Comparison of ENCODE assay signal across 29 mouse cellular contexts in genomic region chr9:117429217-117430105, GRCm38 (mm10).
DNase-seq lines count a peak whose midpoint lies in the region; ATAC-seq and TF ChIP-seq lines count a peak whose summit lies in the region.
"Had no signal": no experiment of that assay in that cellular context is flagged by ENCODE, and none has a peak within 500 bp of the region (broad histone marks: within the 10 kb centered on the region; RNA-seq: fewer than 3 reads in every experiment).

No protein-coding gene starts in this region.

- H3K36me3 ChIP-seq in heart, embryonic 10.5 days, result no peaks in the 10 kb centered on the region
- no peaks in the 10 kb centered on the region for H3K36me3 ChIP-seq in kidney, postnatal 0 days (ENCODE audit: insufficient read depth, low read length)
- H3K36me3 ChIP-seq in neural tube, embryonic 15.5 days, result no peaks in the 10 kb centered on the region
- no peaks in the 10 kb centered on the region for H3K36me3 ChIP-seq in limb, embryonic 14.5 days (ENCODE audit: control insufficient read depth, insufficient read depth, low read length)
- H3K36me3 ChIP-seq: embryonic facial prominence, embryonic 13.5 days; forebrain, embryonic 10.5 days; G1E; heart, embryonic 15.5 days; liver, embryonic 15.5 days; neural tube, embryonic 12.5 days; stomach, embryonic 15.5 days had no signal

- no peak for ATAC-seq in kidney, postnatal 0 days (replicated peaks; ENCODE audit: low FRiP score, low read depth)
- no peak for ATAC-seq in neural tube, embryonic 15.5 days (ENCODE audit: low FRiP score)
- peak; percentile 55; the same call in 1 of the 2 replicates for ATAC-seq in limb, embryonic 14.5 days (ENCODE audit: low FRiP score, low read depth)
- ATAC-seq: forebrain, embryonic 16.5 days; hindbrain, embryonic 16.5 days; midbrain, embryonic 16.5 days had no signal

- no peaks in the 10 kb centered on the region for H3K9me3 ChIP-seq in heart, embryonic 10.5 days
- no peaks in the 10 kb centered on the region for H3K9me3 ChIP-seq in kidney, postnatal 0 days (replicated peaks; ENCODE audit: low read length)
- H3K9me3 ChIP-seq in neural tube, embryonic 15.5 days (replicated peaks), result no peaks in the 10 kb centered on the region
- H3K9me3 ChIP-seq in limb, embryonic 14.5 days (ENCODE audit: control insufficient read depth, low read length), result no peaks in the 10 kb centered on the region
- H3K9me3 ChIP-seq: embryonic facial prominence, embryonic 13.5 days; forebrain, embryonic 10.5 days; heart, embryonic 15.5 days; liver, embryonic 15.5 days; neural tube, embryonic 12.5 days; stomach, embryonic 15.5 days had no signal

- no peak for TF ChIP-seq POLR2A in limb, embryonic 14.5 days (IDR thresholded peaks at IDR 0.05; ENCODE audit: borderline replicate concordance, extremely low read depth, insufficient read depth, insufficient read length)

- WGBS in heart, embryonic 10.5 days, result 85% methylated on average over 7 of the region's 7 CpGs
- WGBS in kidney, postnatal 0 days, result 61% methylated on average over 7 of the region's 7 CpGs
- 82% methylated on average over 7 of the region's 7 CpGs for WGBS in neural tube, embryonic 15.5 days
- WGBS in limb, embryonic 14.5 days, result 68% methylated on average over 7 of the region's 7 CpGs

- no peak overlapping the region for H3K4me2 ChIP-seq in kidney, postnatal 0 days (ENCODE audit: low read length)
- H3K4me2 ChIP-seq in neural tube, embryonic 15.5 days, result no peak overlapping the region
- no peak overlapping the region for H3K4me2 ChIP-seq in limb, embryonic 14.5 days (replicated peaks; ENCODE audit: low read depth, low read length, severe bottlenecking)
- H3K4me2 ChIP-seq: embryonic facial prominence, embryonic 13.5 days; heart, embryonic 15.5 days; liver, embryonic 15.5 days; midbrain, embryonic 11.5 days; neural tube, embryonic 12.5 days; stomach, embryonic 15.5 days had no signal

- no peak overlapping the region for H3K27ac ChIP-seq in heart, embryonic 10.5 days
- H3K27ac ChIP-seq in kidney, postnatal 0 days, result no peak overlapping the region
- H3K27ac ChIP-seq in neural tube, embryonic 15.5 days (replicated peaks), result no peak overlapping the region
- H3K27ac ChIP-seq in limb, embryonic 14.5 days (replicated peaks; ENCODE audit: low read depth, low read length), result no peak overlapping the region
- H3K27ac ChIP-seq: embryonic facial prominence, embryonic 13.5 days; forebrain, embryonic 10.5 days; heart, embryonic 15.5 days; liver, embryonic 15.5 days; neural tube, embryonic 12.5 days; stomach, embryonic 15.5 days had no signal

- TF ChIP-seq CTCF in kidney, postnatal 0 days (IDR thresholded peaks at IDR 0.05; ENCODE audit: low read depth), result no peak

- H3K9ac ChIP-seq in kidney, postnatal 0 days (ENCODE audit: low read depth, low read length), result no peak overlapping the region
- no peak overlapping the region for H3K9ac ChIP-seq in neural tube, embryonic 15.5 days (replicated peaks)
- no peak overlapping the region for H3K9ac ChIP-seq in limb, embryonic 14.5 days (ENCODE audit: low read depth, low read length, severe bottlenecking)
- H3K9ac ChIP-seq: embryonic facial prominence, embryonic 13.5 days; heart, embryonic 15.5 days; liver, embryonic 15.5 days; neural tube, embryonic 12.5 days; stomach, embryonic 15.5 days had no signal

- no peaks in the 10 kb centered on the region for H3K4me1 ChIP-seq in heart, embryonic 10.5 days
- H3K4me1 ChIP-seq in kidney, postnatal 0 days (replicated peaks; ENCODE audit: insufficient read depth, low read length), result no peaks in the 10 kb centered on the region
- H3K4me1 ChIP-seq in neural tube, embryonic 15.5 days, result no peaks in the 10 kb centered on the region
- no peaks in the 10 kb centered on the region for H3K4me1 ChIP-seq in limb, embryonic 14.5 days (ENCODE audit: control insufficient read depth, insufficient read depth, low read length)
- H3K4me1 ChIP-seq: forebrain, embryonic 10.5 days; heart, embryonic 15.5 days; liver, embryonic 15.5 days; neural tube, embryonic 12.5 days; stomach, embryonic 15.5 days had no signal

- DNase-seq in heart, adult 11 months, result peak; percentile 53
- no peak for DNase-seq in heart, embryonic 10.5 days (ENCODE audit: low spot score)
- peak; percentile 75 for DNase-seq in kidney, postnatal 0 days (ENCODE audit: low spot score)
- DNase-seq in kidney, adult 8-10 months, result no peak
- DNase-seq in neural tube, embryonic 10.5 days (ENCODE audit: extremely low spot score, low spot score), result peak; percentile 17
- DNase-seq in limb, embryonic 14.5 days (ENCODE audit: low spot score), result peak; percentile 34
- DNase-seq in frontal cortex, postnatal 25 days (ENCODE audit: low spot score in 2 of 2), result no peak
- DNase-seq: adrenal gland, adult 8-10 months; cerebellum, adult 2 months; cerebellum, postnatal 14 days; gastrocnemius, postnatal 10 days; kidney, adult 11 months; kidney, postnatal 4 days; layer of hippocampus, postnatal 36 days; left cerebral cortex, postnatal 4 days; lung, postnatal 10 days; thymus, postnatal 14 days had no signal

- H3K27me3 ChIP-seq in heart, embryonic 10.5 days (ENCODE audit: insufficient read depth, poor library complexity, severe bottlenecking), result no peaks in the 10 kb centered on the region
- H3K27me3 ChIP-seq in kidney, postnatal 0 days (ENCODE audit: insufficient read depth, low read length), result no peaks in the 10 kb centered on the region
- no peaks in the 10 kb centered on the region for H3K27me3 ChIP-seq in neural tube, embryonic 15.5 days (replicated peaks)
- no peaks in the 10 kb centered on the region for H3K27me3 ChIP-seq in limb, embryonic 14.5 days (ENCODE audit: control insufficient read depth, insufficient read depth, low read length)
- H3K27me3 ChIP-seq: embryonic facial prominence, embryonic 13.5 days; heart, embryonic 15.5 days; liver, embryonic 15.5 days; neural tube, embryonic 12.5 days; stomach, embryonic 15.5 days had no signal

- no peak overlapping the region for H3K4me3 ChIP-seq in heart, embryonic 10.5 days
- H3K4me3 ChIP-seq in kidney, postnatal 0 days (replicated peaks; ENCODE audit: low read depth, low read length), result no peak overlapping the region
- no peak overlapping the region for H3K4me3 ChIP-seq in neural tube, embryonic 15.5 days (replicated peaks)
- no peak overlapping the region for H3K4me3 ChIP-seq in limb, embryonic 14.5 days (replicated peaks; ENCODE audit: low read length)
- H3K4me3 ChIP-seq: embryonic facial prominence, embryonic 13.5 days; forebrain, embryonic 10.5 days; heart, embryonic 15.5 days; liver, embryonic 15.5 days; neural tube, embryonic 12.5 days; stomach, embryonic 15.5 days had no signal

Comparison
In these comparisons a context has a peak if more than half of its experiments do, and no peak if none do; other contexts are left out.
1. DNase-seq: peak in heart, adult 11 months (single experiment), kidney, postnatal 0 days (single experiment), neural tube, embryonic 10.5 days (single experiment) and limb, embryonic 14.5 days (single experiment); none in heart, embryonic 10.5 days (single experiment), kidney, adult 8-10 months (0 of 2) and frontal cortex, postnatal 25 days (0 of 2).